30 mouse cellular contexts compared by ENCODE assay signal in genomic region chr1:74308001-74308964, GRCm38 (mm10). TPM values are rescaled to one million over a fixed set of nuclear protein-coding genes. Genes with fewer than 3 reads are reported as not detected.
A peak's percentile ranks its signal among the peaks of the same experiment; 100 is the strongest.
DNase-seq lines count a peak whose midpoint lies in the region; ATAC-seq and TF ChIP-seq lines count a peak whose summit lies in the region.
"Had no signal": no experiment of that assay in that cellular context is flagged by ENCODE, and none has a peak within 500 bp of the region (broad histone marks: within the 10 kb centered on the region; RNA-seq: fewer than 3 reads in every experiment).

No protein-coding gene starts in this region.

- H3K9me3 ChIP-seq in liver, postnatal 0 days (ENCODE audit: low read length) = no peaks in the 10 kb centered on the region
- no peaks in the 10 kb centered on the region for H3K9me3 ChIP-seq in midbrain, embryonic 14.5 days (ENCODE audit: control insufficient read depth, low read length)
- H3K9me3 ChIP-seq: forebrain, embryonic 10.5 days; intestine, embryonic 15.5 days; neural tube, embryonic 13.5 days had no signal

- no peak overlapping the region for H3K4me3 ChIP-seq in liver, postnatal 0 days (ENCODE audit: low read depth, low read length)
- H3K4me3 ChIP-seq in midbrain, embryonic 14.5 days (replicated peaks; ENCODE audit: low read depth, low read length) = no peak overlapping the region
- H3K4me3 ChIP-seq: forebrain, embryonic 10.5 days; heart, adult 2 months; intestine, embryonic 15.5 days; layer of hippocampus, adult 2 months; myocyte; neural tube, embryonic 13.5 days had no signal

- H3K27ac ChIP-seq in liver, postnatal 0 days (ENCODE audit: low read depth) = 0 out of 2 replicates have a peak overlapping the region, but pooled peaks have one; percentile 8
- H3K27ac ChIP-seq in midbrain, embryonic 14.5 days (replicated peaks; ENCODE audit: low read depth, low read length) = no peak overlapping the region
- H3K27ac ChIP-seq: forebrain, embryonic 10.5 days; layer of hippocampus, adult 2 months; liver, embryonic 14.5 days; neural tube, embryonic 13.5 days had no signal

- TF ChIP-seq CTCF in liver, postnatal 0 days (IDR thresholded peaks at IDR 0.05; ENCODE audit: low read depth) = no peak

- H3K9ac ChIP-seq in liver, postnatal 0 days (replicated peaks) = no peak overlapping the region
- no peak overlapping the region for H3K9ac ChIP-seq in midbrain, embryonic 14.5 days (replicated peaks; ENCODE audit: low read length)
- H3K9ac ChIP-seq: intestine, embryonic 15.5 days; liver, embryonic 14.5 days; neural tube, embryonic 13.5 days had no signal

- DNase-seq in liver, postnatal 0 days = no peak
- no peak for DNase-seq in liver
- DNase-seq in ES-CJ7 (ENCODE audit: low read depth, low spot score) = peak; percentile 91
- no peak for DNase-seq in right cerebral cortex, adult 18-20 months
- no peak for DNase-seq in kidney, adult 11 months
- DNase-seq in midbrain, embryonic 14.5 days = no peak
- DNase-seq: adrenal gland, postnatal 36 days; cerebellum, adult 11 months; cerebellum, adult 9-11 months; gastrocnemius, postnatal 10 days; heart, adult 2 months; heart, postnatal 4 days; kidney, adult 9 months; kidney, postnatal 25 days; lung, postnatal 4 days; retina, postnatal 1 day; right cerebral cortex, postnatal 4 days had no signal

- peaks cover 15% of the 10 kb centered on the region for H3K4me1 ChIP-seq in liver, postnatal 0 days (ENCODE audit: insufficient read depth)
- H3K4me1 ChIP-seq in midbrain, embryonic 14.5 days (ENCODE audit: control insufficient read depth, insufficient read depth, low read length) = peaks cover 6% of the 10 kb centered on the region; the same call in 1 of the 2 replicates

- 61% methylated on average over 10 of the region's 10 CpGs for WGBS in liver, postnatal 0 days (ENCODE audit: insufficient replicate concordance)
- 82% methylated on average over 10 of the region's 10 CpGs for WGBS in midbrain, embryonic 14.5 days

- ATAC-seq in liver, postnatal 0 days = no peak
- 0 out of 2 replicates have a peak, but pooled peaks have one; percentile 16 for ATAC-seq in granulocyte monocyte progenitor cell, adult 5-6 weeks (replicated peaks; ENCODE audit: poor library complexity, severe bottlenecking)
- ATAC-seq in midbrain, embryonic 14.5 days (ENCODE audit: low FRiP score, low TSS enrichment) = no peak
- ATAC-seq: forebrain, embryonic 16.5 days; hindbrain, embryonic 16.5 days; midbrain, embryonic 16.5 days had no signal

- TF ChIP-seq EP300 in liver, postnatal 0 days (IDR thresholded peaks at IDR 0.05; ENCODE audit: low read depth) = no peak

- no peak overlapping the region for H3K4me2 ChIP-seq in liver, postnatal 0 days (ENCODE audit: low read depth, low read length)
- H3K4me2 ChIP-seq in midbrain, embryonic 14.5 days (ENCODE audit: low read length) = no peak overlapping the region
- H3K4me2 ChIP-seq: intestine, embryonic 15.5 days; neural tube, embryonic 13.5 days had no signal

- no peaks in the 10 kb centered on the region for H3K36me3 ChIP-seq in liver, postnatal 0 days (replicated peaks; ENCODE audit: insufficient read depth, low read length)
- H3K36me3 ChIP-seq in midbrain, embryonic 14.5 days (ENCODE audit: control insufficient read depth, insufficient read depth, low read length) = no peaks in the 10 kb centered on the region
- H3K36me3 ChIP-seq: forebrain, embryonic 10.5 days; intestine, embryonic 15.5 days; neural tube, embryonic 13.5 days had no signal

- no peaks in the 10 kb centered on the region for H3K27me3 ChIP-seq in liver, postnatal 0 days (ENCODE audit: insufficient read depth, low read length)
- peaks cover 15% of the 10 kb centered on the region for H3K27me3 ChIP-seq in midbrain, embryonic 14.5 days (ENCODE audit: control insufficient read depth, insufficient read depth, low read length)
- H3K27me3 ChIP-seq: intestine, embryonic 15.5 days had no signal

RNA-seq across cellular contexts. Expression of gene Tmbim1, which starts 2.9 kb away (rescaled TPM):
- 18.5 and 18.7 TPM in 2 replicates for polyA plus RNA-seq in liver, postnatal 0 days (2015; fragmentation: Nextera tagmentation; extraction: Ambion mirVana)
- total RNA-seq in granulocyte monocyte progenitor cell, adult 5-6 weeks (2014; fragmentation: Nextera tagmentation) = 21.9 and 24.6 TPM in 2 replicates
- total RNA-seq in granulocyte monocyte progenitor cell, adult 5-6 weeks (2017) = 13.8 and 15.0 TPM in 2 replicates
- polyA plus RNA-seq in midbrain, embryonic 14.5 days (2014; fragmentation: Nextera tagmentation; extraction: Ambion mirVana) = 3.8 and 5.6 TPM in 2 replicates

RNA-seq across cellular contexts. Expression of gene Pnkd, which starts 23.6 kb away (rescaled TPM):
- polyA plus RNA-seq in liver, postnatal 0 days (2015; fragmentation: Nextera tagmentation; extraction: Ambion mirVana) = 46.7 and 50.0 TPM in 2 replicates
- total RNA-seq in granulocyte monocyte progenitor cell, adult 5-6 weeks (2014; fragmentation: Nextera tagmentation) = 28.7 and 49.8 TPM in 2 replicates
- 9.0 and 14.1 TPM in 2 replicates for total RNA-seq in granulocyte monocyte progenitor cell, adult 5-6 weeks (2017)
- polyA plus RNA-seq in midbrain, embryonic 14.5 days (2014; fragmentation: Nextera tagmentation; extraction: Ambion mirVana) = 99.0 and 107 TPM in 2 replicates

RNA-seq across cellular contexts. Expression of gene Aamp, which starts 23.7 kb away (rescaled TPM):
- 105 and 109 TPM in 2 replicates for polyA plus RNA-seq in liver, postnatal 0 days (2015; fragmentation: Nextera tagmentation; extraction: Ambion mirVana)
- 100 and 106 TPM in 2 replicates for total RNA-seq in granulocyte monocyte progenitor cell, adult 5-6 weeks (2014; fragmentation: Nextera tagmentation)
- 98.8 and 140 TPM in 2 replicates for total RNA-seq in granulocyte monocyte progenitor cell, adult 5-6 weeks (2017)
- 184 and 205 TPM in 2 replicates for polyA plus RNA-seq in midbrain, embryonic 14.5 days (2014; fragmentation: Nextera tagmentation; extraction: Ambion mirVana)

RNA-seq across cellular contexts. Expression of gene Gpbar1, which starts 29.9 kb away (rescaled TPM):
- 0.20 and 0.22 TPM in 2 replicates for polyA plus RNA-seq in liver, postnatal 0 days (2015; fragmentation: Nextera tagmentation; extraction: Ambion mirVana)
- not detected in 2 replicates for total RNA-seq in granulocyte monocyte progenitor cell, adult 5-6 weeks (2014; fragmentation: Nextera tagmentation)
- total RNA-seq in granulocyte monocyte progenitor cell, adult 5-6 weeks (2017) = not detected in 2 replicates
- 0.27 and 0.39 TPM in 2 replicates for polyA plus RNA-seq in midbrain, embryonic 14.5 days (2014; fragmentation: Nextera tagmentation; extraction: Ambion mirVana)
- total RNA-seq: adrenal gland, postnatal 36 days; heart, adult 2 months; heart, postnatal 4 days; layer of hippocampus, adult 2 months; layer of hippocampus, postnatal 25 days had no signal
- polyA plus RNA-seq: cortical plate, adult 2 months; hindbrain, embryonic 16.5 days; neural tube, embryonic 13.5 days had no signal

RNA-seq across cellular contexts. Expression of gene Catip, which starts 53.6 kb away (rescaled TPM):
- 0.11 TPM in 1 of 2 replicates, not detected in the other for polyA plus RNA-seq in liver, postnatal 0 days (2015; fragmentation: Nextera tagmentation; extraction: Ambion mirVana)
- total RNA-seq in granulocyte monocyte progenitor cell, adult 5-6 weeks (2014; fragmentation: Nextera tagmentation) = 1.9 TPM in 1 of 2 replicates, not detected in the other
- not detected in 2 replicates for total RNA-seq in granulocyte monocyte progenitor cell, adult 5-6 weeks (2017)
- polyA plus RNA-seq in midbrain, embryonic 14.5 days (2014; fragmentation: Nextera tagmentation; extraction: Ambion mirVana) = 0.30 and 0.57 TPM in 2 replicates
- total RNA-seq: megakaryocyte-erythroid progenitor cell, adult 5-6 weeks had no signal
